Mouse (Mus musculus): ENCODE data around the gene Olig2. TPM values are rescaled to one million over a fixed set of nuclear protein-coding genes. Genes with fewer than 3 reads are reported as not detected.

The Olig2 gene
- not detected in 2 replicates for total RNA-seq (2014; fragmentation: Nextera tagmentation)
- total RNA-seq (2017): not detected in 2 replicates

- ATAC-seq (replicated peaks; ENCODE audit: poor library complexity, severe bottlenecking): no peak
These were observed at the start of gene Olig2 for GRCm38 (mm10) chr16:91225233-91226037. Olig2 (plus strand) TSS chr16:91225457.

DNA sequence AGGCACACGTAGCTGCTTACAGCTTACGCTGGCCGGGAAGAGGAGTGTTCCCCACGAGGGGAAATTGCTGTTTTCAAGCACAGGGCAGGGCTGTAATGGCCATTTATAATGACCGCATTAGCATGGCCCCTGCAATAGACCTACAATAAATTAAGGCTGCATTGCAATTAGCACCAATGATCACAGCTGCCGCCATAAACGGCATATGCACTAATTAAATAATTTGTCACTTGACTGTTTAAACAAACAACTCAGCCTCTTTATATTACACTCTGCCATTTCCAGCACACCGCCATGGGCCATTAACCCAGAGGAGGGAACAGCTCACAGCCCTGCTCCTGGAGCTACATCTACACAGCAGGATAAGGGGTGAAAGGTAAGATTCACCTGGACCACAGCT lies 49.4 kb upstream of the Olig2 start:
- no peak for ATAC-seq (replicated peaks; ENCODE audit: poor library complexity, severe bottlenecking)

- ATAC-seq (replicated peaks; ENCODE audit: poor library complexity, severe bottlenecking): no peak
These were observed 38.2 kb upstream of the Olig2 start for GRCm38 (mm10) chr16:91187046-91187445.

DNA sequence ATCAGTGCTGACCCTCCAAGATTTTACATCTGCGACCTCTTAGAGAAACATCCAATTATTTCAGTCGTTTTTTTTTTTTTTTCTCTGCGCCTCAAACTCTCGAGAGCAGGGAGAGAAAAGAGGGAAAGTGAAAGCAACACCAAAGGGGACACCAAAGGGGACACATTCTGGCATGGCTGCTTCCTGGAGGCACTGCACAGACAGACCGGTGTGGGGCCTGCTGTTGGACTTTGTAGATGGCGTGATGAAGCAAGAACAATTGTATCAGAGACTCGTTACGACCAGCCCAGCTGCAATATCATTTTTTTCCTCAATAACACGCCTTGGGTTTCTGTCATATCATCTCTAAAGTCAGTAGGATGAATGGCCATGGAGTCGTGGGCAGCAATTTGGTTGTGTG lies 37.6 kb upstream of the Olig2 start:
- ATAC-seq (replicated peaks; ENCODE audit: poor library complexity, severe bottlenecking): no peak

- no peak for ATAC-seq (replicated peaks; ENCODE audit: poor library complexity, severe bottlenecking)
These were observed 37.0 kb upstream of the Olig2 start for GRCm38 (mm10) chr16:91188304-91188703.

- ATAC-seq (replicated peaks; ENCODE audit: poor library complexity, severe bottlenecking): no peak
These were observed 34.0 kb upstream of the Olig2 start for GRCm38 (mm10) chr16:91191233-91191632.

- no peak for ATAC-seq (replicated peaks; ENCODE audit: poor library complexity, severe bottlenecking)
These were observed 33.5 kb upstream of the Olig2 start for GRCm38 (mm10) chr16:91191663-91192237.

GRCm38 (mm10) chr16:91192672-91193354 lies 32.4 kb upstream of the Olig2 start:
- ATAC-seq (replicated peaks; ENCODE audit: poor library complexity, severe bottlenecking): no peak

GRCm38 (mm10) chr16:91199815-91200214 lies 25.4 kb upstream of the Olig2 start:
- no peak for ATAC-seq (replicated peaks; ENCODE audit: poor library complexity, severe bottlenecking)

GRCm38 (mm10) chr16:91202989-91203388 lies 22.3 kb upstream of the Olig2 start:
- no peak for ATAC-seq (replicated peaks; ENCODE audit: poor library complexity, severe bottlenecking)

- ATAC-seq (replicated peaks; ENCODE audit: poor library complexity, severe bottlenecking): no peak
These were observed 18.9 kb upstream of the Olig2 start for GRCm38 (mm10) chr16:91206371-91206770.

- no peak; the same call in 1 of the 2 replicates for ATAC-seq (replicated peaks; ENCODE audit: poor library complexity, severe bottlenecking)
These were observed 8.2 kb upstream of the Olig2 start for GRCm38 (mm10) chr16:91217077-91217476.

- no peak for ATAC-seq (replicated peaks; ENCODE audit: poor library complexity, severe bottlenecking)
These were observed 7.3 kb upstream of the Olig2 start for GRCm38 (mm10) chr16:91217948-91218347.

DNA sequence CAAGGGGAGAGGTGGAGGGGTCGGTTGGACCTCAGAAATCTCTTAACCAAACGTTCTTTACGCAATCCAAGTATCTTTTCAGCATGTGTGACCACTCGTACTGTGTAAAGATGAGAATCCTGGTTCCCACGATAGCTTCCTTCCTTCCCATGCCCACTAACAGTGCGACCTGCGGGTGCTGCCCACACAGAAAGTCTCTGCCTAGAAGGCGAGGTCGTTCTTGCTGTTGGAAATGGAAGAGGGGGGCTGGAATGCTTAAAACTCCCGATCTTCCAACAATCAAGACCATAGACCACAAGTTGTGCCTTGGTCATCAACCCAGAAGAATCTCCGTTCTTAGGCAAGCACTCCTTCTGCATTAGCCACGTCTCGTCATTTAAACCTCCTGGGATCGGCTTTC lies 6.0 kb upstream of the Olig2 start:
- ATAC-seq (replicated peaks; ENCODE audit: poor library complexity, severe bottlenecking): no peak

- 0 out of 2 replicates have a peak, but pooled peaks have one; percentile 17 for ATAC-seq (replicated peaks; ENCODE audit: poor library complexity, severe bottlenecking)
These were observed 3.0 kb upstream of the Olig2 start for GRCm38 (mm10) chr16:91222171-91222642.

DNA sequence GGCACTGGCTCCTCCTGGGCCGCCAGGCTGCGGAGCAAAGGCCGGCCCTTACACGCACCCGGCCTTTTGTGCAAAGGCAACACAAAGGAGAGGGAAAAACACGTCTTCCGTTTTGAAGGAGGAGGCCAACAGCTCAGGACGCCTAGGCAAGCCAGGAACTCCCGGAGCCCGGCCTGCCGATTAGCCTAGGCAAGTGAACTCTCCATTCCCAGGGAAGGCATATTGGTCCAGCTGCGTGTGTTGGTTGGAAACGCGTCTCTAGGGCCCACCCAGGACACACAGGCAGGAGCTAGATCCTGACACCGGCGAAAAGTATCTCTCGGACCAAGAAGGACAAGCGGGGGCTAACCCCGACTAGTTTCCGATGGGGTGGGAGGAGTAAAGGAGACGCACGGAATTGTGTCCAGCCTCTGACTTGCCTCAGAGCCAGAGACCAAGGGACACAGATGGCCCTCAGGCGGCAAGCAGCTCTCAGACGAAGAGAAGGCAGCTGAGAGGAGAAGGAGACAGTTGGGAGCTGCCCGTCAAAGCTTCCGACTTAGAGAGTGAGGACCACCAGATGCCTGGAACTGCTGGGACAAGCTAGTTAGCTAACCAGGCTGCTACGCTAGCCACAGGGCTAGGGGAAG lies 2.5 kb upstream of the Olig2 start:
- ATAC-seq (replicated peaks; ENCODE audit: poor library complexity, severe bottlenecking): 0 out of 2 replicates have a peak, but pooled peaks have one; percentile 10

- peak; percentile 18; the same call in 1 of the 2 replicates for ATAC-seq (replicated peaks; ENCODE audit: poor library complexity, severe bottlenecking)
These were observed 1.8 kb upstream of the Olig2 start for GRCm38 (mm10) chr16:91223327-91224067.

GRCm38 (mm10) chr16:91224068-91224402 lies 1.2 kb upstream of the Olig2 start:
- ATAC-seq (replicated peaks; ENCODE audit: poor library complexity, severe bottlenecking): no peak

DNA sequence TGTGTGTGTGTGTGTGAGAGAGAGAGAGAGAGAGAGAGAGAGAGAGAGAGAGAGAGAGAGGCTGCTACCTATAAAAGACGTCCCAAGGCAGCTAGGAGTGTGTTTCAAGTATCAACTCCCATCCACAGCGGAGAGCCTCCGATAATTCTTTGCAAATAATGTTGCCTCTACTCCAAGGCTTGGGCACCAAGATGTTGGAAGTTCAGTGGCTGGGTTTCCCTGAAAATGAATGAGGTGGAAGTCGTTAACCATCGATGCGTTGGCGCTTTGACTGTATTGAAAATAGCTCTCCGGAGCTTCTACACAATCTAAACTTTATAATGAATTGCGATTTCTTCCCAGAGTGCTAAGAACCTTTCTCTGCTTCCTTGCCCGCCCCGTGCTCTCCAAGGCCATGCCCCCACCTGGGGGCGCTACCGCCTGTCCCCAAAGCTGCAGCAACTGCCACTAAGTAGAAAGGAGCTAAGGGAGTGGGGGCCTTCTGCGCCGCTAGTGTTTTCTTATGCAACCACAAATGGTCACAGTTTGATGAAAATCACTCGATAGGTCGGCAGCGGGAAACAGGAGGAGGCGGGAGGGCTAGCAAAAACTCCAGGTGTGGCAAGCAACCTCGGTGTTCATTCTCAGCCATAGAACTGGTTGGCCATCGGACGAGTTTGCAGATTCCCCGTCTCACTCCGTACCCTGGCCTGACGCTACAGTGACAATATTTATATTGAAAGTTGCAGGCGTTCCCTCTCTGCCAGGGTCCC lies 600 bp upstream of the Olig2 start:
- no peak for ATAC-seq (replicated peaks; ENCODE audit: poor library complexity, severe bottlenecking)

Measured in granulocyte monocyte progenitor cell, adult 5-6 weeks (primary cell).